Mouse (Mus musculus) spleen, adult 2 months (tissue): ENCODE results near the gene Brd9. TPM values are rescaled to one million over a fixed set of nuclear protein-coding genes. Genes with fewer than 3 reads are reported as not detected.
A peak's percentile ranks its signal among the peaks of the same experiment; 100 is the strongest.

Source experiments
- DNase-seq, 2 experiments: peaks; one replicate each; pipeline versions ENCODE4 v3.0.0 to v3.0.0-alpha.2; 2012 to 2021; ENCODE audit warnings: low spot score in 2 of 2, low read depth in 1 of 2
- H3K27ac ChIP-seq: fragments of 200-500 bp; 2 replicates; pipeline ENCODE4 v1.5.1; 2012; ENCODE audit warnings: low read length, inconsistent platforms; ENCODE audit not compliant: insufficient read depth
- H3K27me3 ChIP-seq: fragments of 200-500 bp; 2 replicates; pipeline ENCODE4 v1.6.1; 2012; ENCODE audit warnings: mild to moderate bottlenecking, moderate library complexity, low read length, inconsistent platforms; ENCODE audit not compliant: control insufficient read depth, insufficient read depth
- H3K36me3 ChIP-seq: fragments of 200-500 bp; 2 replicates; pipeline ENCODE4 v1.6.1; 2012; ENCODE audit warnings: mild to moderate bottlenecking, low read length, inconsistent platforms; ENCODE audit not compliant: control insufficient read depth, insufficient read depth
- H3K4me1 ChIP-seq: fragments of 200-500 bp; 2 replicates; pipeline ENCODE4 v1.6.1; 2011; ENCODE audit warnings: inconsistent platforms; ENCODE audit not compliant: control insufficient read depth, insufficient read depth, insufficient read length
- H3K4me3 ChIP-seq: fragments of 200-500 bp; 2 replicates; pipeline ENCODE4 v1.5.1; 2011; ENCODE audit warnings: mild to moderate bottlenecking, inconsistent platforms; ENCODE audit not compliant: insufficient read depth, insufficient read length; ENCODE audit errors: extremely low read depth
- CTCF ChIP-seq: fragments of 200-500 bp; IDR thresholded peaks from 2 replicates; pipeline ENCODE4 v1.5.1; 2011; ENCODE audit warnings: mild to moderate bottlenecking, inconsistent platforms; ENCODE audit not compliant: insufficient read depth, insufficient read length, insufficient replicate concordance; ENCODE audit errors: extremely low read depth
- POLR2A ChIP-seq: fragments of 200-500 bp; IDR thresholded peaks from 2 replicates; pipeline ENCODE4 v1.6.1; 2011; ENCODE audit warnings: low read depth, low read length, inconsistent platforms
- WGBS: fragments of 180-500 bp; shearing (Covaris S2); methylation state at CpG from one replicate; pipeline ENCODE4 v1.1.7; 2018; 5-methylcytosine and 5-hydroxymethylcytosine counted together
- polyA plus RNA-seq: library from polyadenylated mRNA; depleted of rRNA; stranded (reverse); fragments of >200 nt; gene quantifications from 2 replicates; pipeline ENCODE4 v1.2.3, GENCODE M21; 2012

Brd9 gene
- polyA plus RNA-seq, 1 experiment, result 26.6 TPM

DNA sequence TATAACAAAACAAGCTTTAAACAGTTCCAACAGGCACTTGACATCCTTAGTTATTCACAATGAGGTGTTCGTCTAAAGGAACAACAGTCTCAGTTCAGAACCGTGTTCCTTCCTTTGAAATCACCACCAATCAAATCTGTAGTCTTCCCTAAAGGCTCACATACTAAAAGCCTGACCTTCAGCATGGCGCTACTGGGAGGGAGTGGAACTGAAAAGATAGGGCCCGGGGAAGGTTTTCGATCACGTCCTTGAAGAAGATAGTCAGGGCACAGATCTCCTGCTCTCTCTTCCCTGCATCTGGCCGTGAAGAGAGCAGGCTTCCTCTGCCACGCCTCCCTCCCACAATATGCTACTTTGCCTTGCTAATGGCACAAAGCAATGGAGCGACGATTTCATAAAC is 5.4 kb upstream of the Brd9 start:
- Histone ChIP-seq H3K36me3 (peaks cover 5% of the 10 kb centered on the region; the same call in 1 of the 2 replicates), H3K4me3 (no peak overlapping the region), H3K4me1 (peaks cover 2% of the 10 kb centered on the region; the same call in 1 of the 2 replicates), H3K27me3 (no peaks in the 10 kb centered on the region), H3K27ac (no peak overlapping the region)
- DNase-seq, result no peak
- 95% methylated on average over 10 of the region's 10 CpGs for WGBS
- no peak for TF ChIP-seq CTCF
- TF ChIP-seq POLR2A, result no peak

- Histone ChIP-seq H3K27ac (no peak overlapping the region), H3K36me3 (peaks cover 3% of the 10 kb centered on the region; the same call in 1 of the 2 replicates), H3K4me1 (peaks cover 7% of the 10 kb centered on the region; the same call in 1 of the 2 replicates), H3K4me3 (peak overlapping the region; percentile 86), H3K27me3 (no peaks in the 10 kb centered on the region)
- no peak for DNase-seq
- no peak for TF ChIP-seq POLR2A
- TF ChIP-seq CTCF, result no peak
- 13% methylated on average over 5 of the region's 5 CpGs for WGBS
Measured at GRCm38 (mm10) chr13:73936938-73937320, 682 bp upstream of the Brd9 start.

GRCm38 (mm10) chr13:73938177-73938560 is 558 bp downstream of the Brd9 start:
- Histone ChIP-seq H3K27ac (peak overlapping the region; percentile 95), H3K4me1 (peaks cover 7% of the 10 kb centered on the region; the same call in 1 of the 2 replicates), H3K27me3 (no peaks in the 10 kb centered on the region), H3K36me3 (peaks cover 9% of the 10 kb centered on the region), H3K4me3 (peak overlapping the region; percentile 86)
- DNase-seq, result no peak
- no peak for TF ChIP-seq CTCF
- TF ChIP-seq POLR2A, result no peak
- 3% methylated on average over 13 of the region's 13 CpGs for WGBS

DNA sequence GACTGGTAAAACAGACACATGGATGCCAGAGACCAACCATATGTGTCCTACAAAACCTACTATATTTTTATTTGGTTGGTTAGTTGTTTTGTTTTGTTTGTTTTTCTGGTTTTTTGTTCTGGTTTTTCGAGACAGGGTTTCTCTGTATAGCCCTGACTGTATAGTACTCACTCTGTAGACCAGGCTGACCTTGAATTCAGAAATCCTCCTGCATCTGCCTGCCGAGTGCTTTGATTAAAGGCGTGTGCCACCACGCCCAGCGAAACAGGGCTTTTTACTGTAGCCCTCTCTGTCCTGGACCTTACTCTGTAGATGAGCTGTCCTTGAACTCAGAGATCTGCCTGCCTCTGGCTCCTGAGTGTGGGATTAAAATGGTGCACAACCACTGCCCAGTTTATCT is 1.5 kb downstream of the Brd9 start:
- TF ChIP-seq POLR2A (no peak), CTCF (no peak)

DNA sequence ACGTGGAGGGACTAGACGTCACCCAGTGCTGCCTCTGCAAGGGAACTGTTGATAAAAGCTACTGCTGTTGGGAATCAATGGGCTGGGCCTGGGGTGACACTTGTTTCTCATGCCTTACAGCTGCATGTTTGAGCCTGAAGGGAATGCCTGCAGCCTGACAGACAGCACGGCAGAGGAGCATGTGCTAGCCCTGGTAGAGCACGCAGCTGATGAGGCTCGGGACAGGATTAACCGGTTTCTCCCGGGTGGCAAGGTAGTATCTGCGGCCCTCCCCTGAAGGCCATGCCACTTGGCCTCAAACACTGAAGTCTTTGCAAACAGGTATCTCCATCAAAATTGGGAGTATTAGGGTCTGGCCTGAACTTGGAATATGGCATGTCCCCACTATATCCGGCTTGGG is 7.0 kb downstream of the Brd9 start:
- H3K27me3 ChIP-seq, result no peaks in the 10 kb centered on the region
- no peak for DNase-seq
- H3K4me1 ChIP-seq, result no peaks in the 10 kb centered on the region
- WGBS, result 94% methylated on average over 9 of the region's 9 CpGs
- peaks cover 46% of the 10 kb centered on the region for H3K36me3 ChIP-seq
- no peak overlapping the region for H3K27ac ChIP-seq
- no peak for TF ChIP-seq CTCF
- TF ChIP-seq POLR2A, result no peak
- no peak overlapping the region for H3K4me3 ChIP-seq

More for the DNA sequence above, 1.5 kb downstream of the Brd9 start:
- H3K4me3 ChIP-seq, result no peak overlapping the region
- H3K36me3 ChIP-seq, result peaks cover 16% of the 10 kb centered on the region
- no peak for DNase-seq
- WGBS, result 89% methylated on average over 5 of the region's 5 CpGs
- H3K27me3 ChIP-seq, result no peaks in the 10 kb centered on the region
- H3K27ac ChIP-seq, result no peak overlapping the region
- peaks cover 7% of the 10 kb centered on the region; the same call in 1 of the 2 replicates for H3K4me1 ChIP-seq

DNA sequence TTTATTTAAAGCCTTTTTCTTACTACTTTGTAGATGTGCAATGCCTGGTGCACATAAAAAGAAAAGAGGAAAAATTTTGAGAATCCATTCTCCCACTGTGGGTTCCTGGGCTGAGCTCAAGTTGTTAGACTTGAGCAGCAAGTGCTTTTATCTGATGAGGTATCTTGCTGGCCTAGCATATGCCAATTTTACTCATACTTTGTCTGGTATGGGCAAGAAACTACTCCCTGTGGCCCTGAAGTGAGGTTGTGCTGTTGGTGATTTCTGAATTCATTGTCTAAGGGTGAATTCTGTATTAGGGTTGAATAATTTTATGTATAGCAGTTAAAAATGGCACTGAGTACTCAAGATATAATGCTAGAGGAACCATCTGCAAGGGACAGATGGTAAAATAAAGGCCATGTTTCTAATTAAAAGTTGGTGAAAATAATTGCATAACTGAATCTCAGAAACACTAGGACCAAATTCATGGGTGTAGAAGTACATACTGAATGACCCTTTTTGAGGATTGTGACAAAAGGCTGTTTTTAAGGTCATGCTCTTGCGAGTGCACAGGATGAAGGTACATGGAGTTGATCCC is 16.0 kb downstream of the Brd9 start:
- WGBS, result 93% methylated on average over 1 of the region's 1 CpGs
- Histone ChIP-seq H3K27ac (no peak overlapping the region), H3K36me3 (peaks cover 35% of the 10 kb centered on the region), H3K27me3 (no peaks in the 10 kb centered on the region), H3K4me1 (no peaks in the 10 kb centered on the region), H3K4me3 (no peak overlapping the region)
- TF ChIP-seq POLR2A, result no peak
- TF ChIP-seq CTCF, result no peak
- DNase-seq, result no peak

DNA sequence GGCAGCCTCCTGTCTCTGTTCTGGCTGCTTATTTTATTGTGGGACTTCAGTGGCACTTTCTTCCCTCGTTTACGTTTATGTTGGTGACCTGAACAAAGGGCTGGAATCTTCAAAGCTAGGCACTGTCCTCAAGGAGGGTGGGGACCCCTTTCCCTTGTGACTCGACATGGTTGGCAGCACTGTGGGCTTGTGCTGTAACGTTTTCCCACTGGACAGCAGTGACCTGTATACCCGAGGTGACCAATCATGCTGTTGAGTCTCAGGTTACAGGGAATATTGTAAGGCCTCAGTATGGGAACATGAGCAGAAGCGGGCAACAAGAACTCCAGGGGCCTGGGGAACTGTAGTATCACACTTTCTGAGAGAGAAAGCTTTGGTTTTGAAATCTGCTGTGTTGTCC is 17.1 kb downstream of the Brd9 start:
- Histone ChIP-seq H3K27me3 (no peaks in the 10 kb centered on the region), H3K4me3 (no peak overlapping the region), H3K27ac (no peak overlapping the region), H3K4me1 (no peaks in the 10 kb centered on the region), H3K36me3 (peaks cover 38% of the 10 kb centered on the region)
- 86% methylated on average over 6 of the region's 6 CpGs for WGBS
- TF ChIP-seq POLR2A, result no peak
- TF ChIP-seq CTCF, result no peak
- no peak for DNase-seq
